Comparison of ENCODE assay signal across 8 mouse cellular contexts in the genomic region with DNA sequence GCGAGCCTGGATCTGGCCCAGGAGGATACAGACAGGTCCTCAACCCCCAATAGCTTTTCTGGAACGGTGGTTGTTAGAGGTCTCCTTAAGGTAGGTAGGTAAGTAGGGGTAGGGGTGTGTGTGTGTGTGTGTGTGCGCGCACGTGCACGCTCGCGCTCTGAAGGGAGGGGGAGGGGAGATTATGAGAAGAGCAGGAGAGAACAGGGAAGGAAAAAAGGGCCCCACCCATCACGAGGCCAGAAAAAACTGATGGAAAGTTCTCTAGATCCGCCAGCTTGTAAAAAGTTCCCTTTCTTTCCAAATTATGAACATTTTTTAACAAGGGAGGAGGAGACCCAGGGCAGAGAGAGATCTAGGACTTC. TPM values are rescaled to one million over a fixed set of nuclear protein-coding genes. Genes with fewer than 3 reads are reported as not detected.
DNase-seq lines count a peak whose midpoint lies in the region; ATAC-seq and TF ChIP-seq lines count a peak whose summit lies in the region.

No protein-coding gene starts in this region.

- peak overlapping the region; percentile 18; the same call in 1 of the 2 replicates for H3K4me3 ChIP-seq in G1E (ENCODE audit: low read depth, low read length)
- no peak overlapping the region for H3K4me3 ChIP-seq in heart, embryonic 16.5 days (ENCODE audit: low read length)
- H3K4me3 ChIP-seq in liver, embryonic 15.5 days (replicated peaks) = no peak overlapping the region

- H3K27me3 ChIP-seq in G1E (ENCODE audit: insufficient read depth, low read length) = peaks cover 2% of the 10 kb centered on the region; the same call in 1 of the 2 replicates
- no peaks in the 10 kb centered on the region for H3K27me3 ChIP-seq in heart, embryonic 16.5 days (ENCODE audit: control insufficient read depth, insufficient read depth, low read length)
- peaks cover 68% of the 10 kb centered on the region for H3K27me3 ChIP-seq in liver, embryonic 15.5 days

- no peak for ATAC-seq in G1E (ENCODE audit: extremely low read depth, insufficient number of reproducible peaks, low FRiP score, poor library complexity, severe bottlenecking)
- no peak; the same call in 1 of the 2 replicates for ATAC-seq in heart, embryonic 16.5 days (replicated peaks; ENCODE audit: extremely low read depth, insufficient read depth, low FRiP score)
- ATAC-seq in liver, embryonic 15.5 days (ENCODE audit: insufficient read depth) = no peak

- H3K9me3 ChIP-seq in G1E (replicated peaks) = no peaks in the 10 kb centered on the region
- no peaks in the 10 kb centered on the region for H3K9me3 ChIP-seq in heart, embryonic 16.5 days (replicated peaks; ENCODE audit: control insufficient read depth, low read length)
- no peaks in the 10 kb centered on the region for H3K9me3 ChIP-seq in liver, embryonic 15.5 days (replicated peaks)

- peak; percentile 71 for DNase-seq in gastrocnemius, adult 18-20 months (ENCODE audit: low spot score)
- DNase-seq in gastrocnemius, adult 8-10 months (ENCODE audit: low spot score in 2 of 2) = no peak
- no peak for DNase-seq in G1E (ENCODE audit: low spot score)
- DNase-seq in right cerebral cortex, postnatal 10 days (ENCODE audit: low spot score in 2 of 2) = no peak
- no peak for DNase-seq in adrenal gland, postnatal 25 days
- DNase-seq in embryo, embryonic 9.5 days (ENCODE audit: extremely low spot score) = no peak

- peaks cover 29% of the 10 kb centered on the region for H3K36me3 ChIP-seq in G1E (replicated peaks)
- no peaks in the 10 kb centered on the region for H3K36me3 ChIP-seq in heart, embryonic 16.5 days (ENCODE audit: control insufficient read depth, insufficient read depth)
- H3K36me3 ChIP-seq in liver, embryonic 15.5 days (replicated peaks) = no peaks in the 10 kb centered on the region

- peak overlapping the region; percentile 88 for H3K27ac ChIP-seq in heart, embryonic 16.5 days (ENCODE audit: low read length)
- H3K27ac ChIP-seq in liver, embryonic 15.5 days (replicated peaks) = no peak overlapping the region

- H3K4me2 ChIP-seq in heart, embryonic 16.5 days (ENCODE audit: low read depth, low read length) = peak overlapping the region; percentile 56
- H3K4me2 ChIP-seq in liver, embryonic 15.5 days = peak overlapping the region; percentile 25

- TF ChIP-seq CTCF in G1E (IDR thresholded peaks at IDR 0.05; ENCODE audit: low read depth, low read length) = no peak

- peaks cover 88% of the 10 kb centered on the region for H3K4me1 ChIP-seq in G1E (ENCODE audit: insufficient read depth, low read depth, low read length)
- peaks cover 68% of the 10 kb centered on the region for H3K4me1 ChIP-seq in heart, embryonic 16.5 days (ENCODE audit: control insufficient read depth, insufficient read depth, low read length)
- H3K4me1 ChIP-seq in liver, embryonic 15.5 days (replicated peaks) = peaks cover 74% of the 10 kb centered on the region

- WGBS in heart, embryonic 16.5 days = 20% methylated on average over 10 of the region's 10 CpGs
- 39% methylated on average over 10 of the region's 10 CpGs for WGBS in liver, embryonic 15.5 days (ENCODE audit: insufficient replicate concordance)

- peak overlapping the region; percentile 55 for H3K9ac ChIP-seq in heart, embryonic 16.5 days (ENCODE audit: low read length)
- H3K9ac ChIP-seq in liver, embryonic 15.5 days = no peak overlapping the region

RNA-seq across cellular contexts. Expression of gene G430095P16Rik, which starts 20.2 kb away (rescaled TPM):
- total RNA-seq in gastrocnemius, adult 18-20 months (2021) = under 1 TPM; 0.34 to 0.45 TPM
- total RNA-seq in gastrocnemius, adult 8-10 months (2022) = under 1 TPM in 3 of 4 experiments, not detected in 1; 0.43 to 0.56 (median 0.48) TPM
- total RNA-seq in G1E (2014; fragmentation: Nextera tagmentation) (39.9 and 54.3 TPM in 2 replicates), G1E (2017) (11.0 and 11.3 TPM in 2 replicates)
- polyA plus RNA-seq in G1E (2012) = 35.2 and 42.7 TPM in 2 replicates
- polyA plus RNA-seq in heart, embryonic 16.5 days (2015; fragmentation: Nextera tagmentation; extraction: Ambion mirVana) = 3.1 and 4.7 TPM in 2 replicates
- 8.1 and 8.7 TPM in 2 replicates for polyA plus RNA-seq in liver, embryonic 15.5 days (2015; fragmentation: Nextera tagmentation; extraction: Ambion mirVana)
- not detected in 2 replicates for total RNA-seq in adrenal gland, postnatal 25 days (2021)

RNA-seq across cellular contexts. Expression of gene Lyl1, which starts 41.8 kb away (rescaled TPM):
- total RNA-seq in gastrocnemius, adult 18-20 months (2021) = 1 to 10 TPM in 1 of 2 experiments, under 1 TPM in 1; 0.73 to 1.6 TPM
- total RNA-seq in gastrocnemius, adult 8-10 months (2022) = 1 to 10 TPM in 1 of 4 experiments, under 1 TPM in 3; 0.51 to 1.8 (median 0.57) TPM
- 136 and 138 TPM in 2 replicates for total RNA-seq in G1E (2014; fragmentation: Nextera tagmentation)
- 81.2 and 95.6 TPM in 2 replicates for total RNA-seq in G1E (2017)
- 550 and 561 TPM in 2 replicates for polyA plus RNA-seq in G1E (2012)
- 10.2 and 12.0 TPM in 2 replicates for polyA plus RNA-seq in heart, embryonic 16.5 days (2015; fragmentation: Nextera tagmentation; extraction: Ambion mirVana)
- polyA plus RNA-seq in liver, embryonic 15.5 days (2015; fragmentation: Nextera tagmentation; extraction: Ambion mirVana) = 55.3 and 58.3 TPM in 2 replicates
- 3.1 and 3.8 TPM in 2 replicates for total RNA-seq in adrenal gland, postnatal 25 days (2021)

RNA-seq across cellular contexts. Expression of gene Nacc1, which starts 55.4 kb away (rescaled TPM):
- total RNA-seq in gastrocnemius, adult 18-20 months (2021) = 10 to 100 TPM; 19.3 to 22.8 TPM
- total RNA-seq in gastrocnemius, adult 8-10 months (2022) = 10 to 100 TPM; 17.6 to 26.4 (median 20.7) TPM
- total RNA-seq in G1E (2014; fragmentation: Nextera tagmentation) (120 and 125 TPM in 2 replicates), G1E (2017) (48.1 and 54.5 TPM in 2 replicates)
- polyA plus RNA-seq in G1E (2012) = 207 and 224 TPM in 2 replicates
- 11.7 and 14.4 TPM in 2 replicates for polyA plus RNA-seq in heart, embryonic 16.5 days (2015; fragmentation: Nextera tagmentation; extraction: Ambion mirVana)
- polyA plus RNA-seq in liver, embryonic 15.5 days (2015; fragmentation: Nextera tagmentation; extraction: Ambion mirVana) = 6.2 and 7.2 TPM in 2 replicates
- 73.9 and 76.0 TPM in 2 replicates for total RNA-seq in adrenal gland, postnatal 25 days (2021)

RNA-seq across cellular contexts. Expression of gene Trmt1, which starts 56.9 kb away (rescaled TPM):
- total RNA-seq in gastrocnemius, adult 18-20 months (2021) = 10 to 100 TPM; 47.0 to 51.4 TPM
- total RNA-seq in gastrocnemius, adult 8-10 months (2022) = 10 to 100 TPM; 44.9 to 73.7 (median 53.5) TPM
- total RNA-seq in G1E (2014; fragmentation: Nextera tagmentation) (63.3 and 64.9 TPM in 2 replicates), G1E (2017) (68.2 and 96.4 TPM in 2 replicates)
- polyA plus RNA-seq in G1E (2012) = 244 and 260 TPM in 2 replicates
- 43.2 and 46.7 TPM in 2 replicates for polyA plus RNA-seq in heart, embryonic 16.5 days (2015; fragmentation: Nextera tagmentation; extraction: Ambion mirVana)
- 27.9 and 36.1 TPM in 2 replicates for polyA plus RNA-seq in liver, embryonic 15.5 days (2015; fragmentation: Nextera tagmentation; extraction: Ambion mirVana)
- total RNA-seq in adrenal gland, postnatal 25 days (2021) = 75.1 and 83.9 TPM in 2 replicates

RNA-seq across cellular contexts. Expression of gene Nfix, which starts 57.1 kb away (rescaled TPM):
- total RNA-seq in gastrocnemius, adult 18-20 months (2021) = 100 to 1,000 TPM; 481 to 528 TPM
- total RNA-seq in gastrocnemius, adult 8-10 months (2022) = 100 to 1,000 TPM; 507 to 604 (median 532) TPM
- total RNA-seq in G1E (2014; fragmentation: Nextera tagmentation) = 30.0 and 34.0 TPM in 2 replicates
- 2.7 and 4.3 TPM in 2 replicates for total RNA-seq in G1E (2017)
- polyA plus RNA-seq in G1E (2012) = 14.3 and 16.2 TPM in 2 replicates
- polyA plus RNA-seq in heart, embryonic 16.5 days (2015; fragmentation: Nextera tagmentation; extraction: Ambion mirVana) = 12.7 and 15.9 TPM in 2 replicates
- polyA plus RNA-seq in liver, embryonic 15.5 days (2015; fragmentation: Nextera tagmentation; extraction: Ambion mirVana) = 2.1 and 2.8 TPM in 2 replicates
- total RNA-seq in adrenal gland, postnatal 25 days (2021) = 87.7 and 111 TPM in 2 replicates

Comparison
In these comparisons a context has a peak if more than half of its experiments do, and no peak if none do; other contexts are left out.
1. RNA of gene G430095P16Rik, which starts 20.2 kb away (total RNA-seq): 11.0 to 54.3 TPM in G1E; 0.43 to 0.56 TPM in gastrocnemius, adult 8-10 months, 0.34 to 0.45 TPM in gastrocnemius, adult 18-20 months and not detected in adrenal gland, postnatal 25 days; every median in the first group is over 4 times any median in the second.
2. RNA of gene Lyl1, which starts 41.8 kb away (total RNA-seq): 81.2 to 138 TPM in G1E; 3.1 to 3.8 TPM in adrenal gland, postnatal 25 days, 0.73 to 1.6 TPM in gastrocnemius, adult 18-20 months and 0.51 to 1.8 TPM in gastrocnemius, adult 8-10 months; every median in the first group is over 10 times any median in the second.